Mouse (Mus musculus) midbrain, embryonic 10.5 days (tissue): ENCODE results near the gene Mrps31. TPM values are rescaled to one million over a fixed set of nuclear protein-coding genes. Genes with fewer than 3 reads are reported as not detected.

Experiments used
- DNase-seq: peaks from one replicate; pipeline ENCODE4 v3.0.0-alpha.2; 2017; ENCODE audit warnings: low spot score
- H3K27ac ChIP-seq: fragments of 300-500 bp; sonication (generic); replicated peaks from 2 replicates; pipeline ENCODE4 v1.5.1; 2016; ENCODE audit warnings: mild to moderate bottlenecking
- H3K27me3 ChIP-seq: fragments of 300-500 bp; sonication (generic); 2 replicates; pipeline ENCODE4 v1.6.1; 2016; ENCODE audit warnings: low read depth, mild to moderate bottlenecking; ENCODE audit not compliant: poor library complexity, severe bottlenecking
- H3K36me3 ChIP-seq: fragments of 300-500 bp; sonication (generic); 2 replicates; pipeline ENCODE4 v1.6.1; 2016; ENCODE audit warnings: mild to moderate bottlenecking, moderate library complexity
- H3K4me1 ChIP-seq: fragments of 300-500 bp; sonication (generic); 2 replicates; pipeline ENCODE4 v1.6.1; 2016
- H3K4me3 ChIP-seq: fragments of 300-500 bp; sonication (generic); 2 replicates; pipeline ENCODE4 v1.5.1; 2016; ENCODE audit warnings: mild to moderate bottlenecking, moderate library complexity
- H3K9me3 ChIP-seq: fragments of 300-500 bp; sonication (generic); replicated peaks from 2 replicates; pipeline ENCODE4 v1.6.1; 2016; ENCODE audit warnings: mild to moderate bottlenecking
- WGBS: fragments of 180-500 bp; shearing (Covaris S2); methylation state at CpG from one replicate; pipeline ENCODE4 v1.1.7; 2016; 5-methylcytosine and 5-hydroxymethylcytosine counted together
- polyA plus RNA-seq: library from polyadenylated mRNA; unstranded; fragments of >200 nt; fragmentation: Nextera tagmentation; extraction: Ambion mirVana; gene quantifications from 2 replicates; pipeline ENCODE4 v1.2.1, GENCODE M21; 2016

Gene Mrps31
- 40.3 and 44.5 TPM in 2 replicates for polyA plus RNA-seq

GRCm38 (mm10) chr8:22411282-22411702 lies at the start of gene Mrps31:
TSS of gene Mrps31 (plus strand) at chr8:22411361.
- Histone ChIP-seq H3K4me1 (peaks cover 15% of the 10 kb centered on the region), H3K27ac (peak within 1 kb of the TSS; percentile 91), H3K36me3 (peaks cover 17% of the 10 kb centered on the region), H3K4me3 (peak within 1 kb of the TSS; percentile 94), H3K9me3 (no peaks in the 10 kb centered on the region), H3K27me3 (no peaks in the 10 kb centered on the region)
- DNase-seq, result peak; percentile 79
- WGBS, result 0% methylated on average over 25 of the region's 25 CpGs

DNA sequence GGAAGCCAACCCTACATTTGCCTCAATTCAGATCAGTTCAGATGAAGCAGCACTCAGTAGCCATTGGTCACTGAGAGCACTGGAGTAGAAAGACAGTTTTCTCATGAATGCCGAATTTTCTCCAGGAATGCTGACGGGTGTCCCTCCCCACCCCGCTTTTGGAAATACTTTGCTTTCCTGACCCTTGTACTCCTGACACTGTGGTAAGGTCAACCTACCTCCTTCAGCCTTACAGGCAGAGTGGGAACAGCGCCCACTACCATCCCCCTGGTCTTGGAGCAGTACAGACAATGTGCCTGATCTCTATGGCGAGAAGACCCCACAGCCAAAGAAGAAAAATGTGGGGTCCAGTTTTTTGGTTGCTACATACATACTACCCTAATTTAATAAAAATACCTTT lies 34.9 kb upstream of the Mrps31 start:
- Histone ChIP-seq H3K4me3 (no peak overlapping the region), H3K27ac (no peak overlapping the region), H3K27me3 (no peaks in the 10 kb centered on the region), H3K4me1 (no peaks in the 10 kb centered on the region), H3K36me3 (peaks cover 10% of the 10 kb centered on the region), H3K9me3 (no peaks in the 10 kb centered on the region)
- 91% methylated on average over 5 of the region's 5 CpGs for WGBS
- no peak for DNase-seq

- 47% methylated on average over 5 of the region's 5 CpGs for WGBS
These were observed 34.3 kb upstream of the Mrps31 start for GRCm38 (mm10) chr8:22376903-22377302.

GRCm38 (mm10) chr8:22380934-22381333 lies 30.2 kb upstream of the Mrps31 start:
- H3K27me3 ChIP-seq, result no peaks in the 10 kb centered on the region
- peaks cover 44% of the 10 kb centered on the region for H3K36me3 ChIP-seq
- H3K4me1 ChIP-seq, result no peaks in the 10 kb centered on the region
- WGBS, result 94% methylated on average over 11 of the region's 11 CpGs
- DNase-seq, result no peak
- H3K4me3 ChIP-seq, result no peak overlapping the region
- H3K9me3 ChIP-seq, result no peaks in the 10 kb centered on the region
- no peak overlapping the region for H3K27ac ChIP-seq

More at GRCm38 (mm10) chr8:22376903-22377302, 34.3 kb upstream of the Mrps31 start:
- Histone ChIP-seq H3K27me3 (no peaks in the 10 kb centered on the region), H3K4me3 (no peak overlapping the region), H3K27ac (no peak overlapping the region), H3K4me1 (no peaks in the 10 kb centered on the region), H3K9me3 (no peaks in the 10 kb centered on the region), H3K36me3 (peaks cover 16% of the 10 kb centered on the region)
- peak; percentile 53 for DNase-seq

DNA sequence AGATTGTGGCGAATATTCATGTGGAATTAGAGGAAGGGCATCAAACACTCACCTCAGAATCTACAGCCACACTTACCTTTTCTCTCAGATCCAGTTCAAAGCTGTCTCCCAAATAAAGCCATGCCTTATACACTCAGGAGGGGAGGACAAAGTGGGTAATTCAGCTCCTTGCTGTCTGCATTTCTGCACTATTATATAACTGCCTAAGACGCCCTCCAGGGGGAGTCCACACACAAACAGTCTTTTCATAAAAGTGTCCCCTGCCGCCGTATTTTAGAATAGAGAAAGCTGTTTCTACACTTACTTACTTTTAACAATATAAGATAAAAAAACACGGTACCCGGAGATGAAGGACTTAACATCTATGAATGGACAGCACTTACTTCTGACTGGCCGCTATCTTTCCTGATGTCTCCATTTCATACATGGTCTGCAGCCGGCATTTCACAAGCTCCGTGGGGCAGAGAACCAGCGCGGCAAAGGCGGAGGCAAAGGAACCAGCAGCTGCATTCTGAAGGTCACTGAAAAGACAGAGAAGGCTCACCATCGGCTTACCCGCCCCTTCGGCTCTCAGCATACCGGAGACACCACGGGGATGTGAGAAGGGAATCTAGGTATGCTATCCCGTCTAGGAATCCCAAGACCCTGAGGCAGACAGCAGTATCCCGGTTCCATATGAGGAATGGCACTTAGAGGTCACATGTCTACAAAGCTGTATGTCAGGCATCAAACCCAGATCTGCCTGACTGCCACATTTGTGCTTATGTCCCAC lies 28.2 kb upstream of the Mrps31 start:
- H3K27ac ChIP-seq, result no peak overlapping the region
- no peaks in the 10 kb centered on the region for H3K27me3 ChIP-seq
- no peak for DNase-seq
- H3K4me1 ChIP-seq, result no peaks in the 10 kb centered on the region
- H3K4me3 ChIP-seq, result no peak overlapping the region
- H3K9me3 ChIP-seq, result no peaks in the 10 kb centered on the region
- 92% methylated on average over 19 of the region's 19 CpGs for WGBS
- H3K36me3 ChIP-seq, result peaks cover 59% of the 10 kb centered on the region

DNA sequence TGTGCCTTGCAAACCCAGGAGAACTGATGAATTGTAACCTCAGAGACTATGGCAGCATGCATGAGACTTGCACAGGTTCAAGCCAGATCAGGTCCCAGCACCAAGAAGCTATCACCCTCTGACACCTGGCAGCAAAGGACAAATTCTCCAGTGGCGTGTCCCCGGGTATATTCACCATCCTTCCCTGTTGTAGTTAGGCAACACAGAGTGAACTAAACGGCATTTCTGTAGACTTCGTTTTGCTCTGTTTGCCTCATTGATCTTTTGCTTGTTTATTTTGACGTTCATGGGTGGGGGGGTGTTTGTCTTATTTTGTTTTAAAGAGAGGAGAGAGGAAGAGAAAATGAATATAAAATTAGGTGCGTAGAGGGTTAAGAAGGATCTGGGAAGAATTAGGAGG lies 26.0 kb upstream of the Mrps31 start:
- Histone ChIP-seq H3K27ac (no peak overlapping the region), H3K27me3 (no peaks in the 10 kb centered on the region), H3K4me1 (no peaks in the 10 kb centered on the region), H3K36me3 (peaks cover 80% of the 10 kb centered on the region), H3K4me3 (no peak overlapping the region), H3K9me3 (no peaks in the 10 kb centered on the region)
- no peak for DNase-seq
- 94% methylated on average over 6 of the region's 6 CpGs for WGBS

DNA sequence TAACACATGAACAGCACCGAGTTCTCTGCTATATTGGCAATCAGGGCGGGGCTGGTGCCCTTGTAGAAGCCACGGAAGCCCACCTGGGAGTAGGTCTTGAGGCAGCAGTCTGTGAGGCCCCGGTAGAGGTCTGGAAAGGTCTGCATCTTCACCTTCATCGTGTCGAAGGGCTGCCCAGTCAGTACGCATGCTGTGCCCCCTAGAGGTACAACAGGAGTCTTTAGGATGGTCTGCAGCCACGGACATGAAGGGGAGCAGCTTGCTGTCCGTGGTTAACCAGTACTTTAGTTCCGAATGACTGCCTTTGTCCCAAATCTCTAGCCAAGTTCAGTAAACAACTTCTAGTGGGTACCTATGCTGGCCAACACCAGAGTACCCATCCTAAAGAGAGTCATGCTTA lies 21.3 kb upstream of the Mrps31 start:
- WGBS, result 87% methylated on average over 10 of the region's 10 CpGs
- no peaks in the 10 kb centered on the region for H3K4me1 ChIP-seq
- H3K27me3 ChIP-seq, result no peaks in the 10 kb centered on the region
- H3K9me3 ChIP-seq, result no peaks in the 10 kb centered on the region
- peaks cover 56% of the 10 kb centered on the region for H3K36me3 ChIP-seq
- no peak overlapping the region for H3K27ac ChIP-seq
- H3K4me3 ChIP-seq, result no peak overlapping the region
- no peak for DNase-seq

- H3K4me1 ChIP-seq, result no peaks in the 10 kb centered on the region
- no peaks in the 10 kb centered on the region for H3K27me3 ChIP-seq
- WGBS, result 92% methylated on average over 8 of the region's 8 CpGs
- no peak overlapping the region for H3K27ac ChIP-seq
- H3K9me3 ChIP-seq, result no peaks in the 10 kb centered on the region
- no peak overlapping the region for H3K4me3 ChIP-seq
- H3K36me3 ChIP-seq, result peaks cover 52% of the 10 kb centered on the region
- DNase-seq, result no peak
These were observed 20.2 kb upstream of the Mrps31 start for GRCm38 (mm10) chr8:22390766-22391463.

- WGBS, result 89% methylated on average over 4 of the region's 4 CpGs
- Histone ChIP-seq H3K27ac (no peak overlapping the region), H3K27me3 (no peaks in the 10 kb centered on the region; the same call in 1 of the 2 replicates), H3K4me1 (peaks cover 11% of the 10 kb centered on the region), H3K36me3 (peaks cover 22% of the 10 kb centered on the region), H3K9me3 (no peaks in the 10 kb centered on the region), H3K4me3 (no peak overlapping the region)
- no peak for DNase-seq
These were observed 16.7 kb upstream of the Mrps31 start for GRCm38 (mm10) chr8:22394471-22394870.

- Histone ChIP-seq H3K27me3 (no peaks in the 10 kb centered on the region; the same call in 1 of the 2 replicates), H3K4me3 (no peak overlapping the region), H3K27ac (no peak overlapping the region), H3K9me3 (no peaks in the 10 kb centered on the region), H3K36me3 (peaks cover 15% of the 10 kb centered on the region; the same call in 1 of the 2 replicates), H3K4me1 (peaks cover 11% of the 10 kb centered on the region)
- no peak for DNase-seq
- 93% methylated on average over 8 of the region's 8 CpGs for WGBS
These were observed 15.9 kb upstream of the Mrps31 start for GRCm38 (mm10) chr8:22395256-22395655.

DNA sequence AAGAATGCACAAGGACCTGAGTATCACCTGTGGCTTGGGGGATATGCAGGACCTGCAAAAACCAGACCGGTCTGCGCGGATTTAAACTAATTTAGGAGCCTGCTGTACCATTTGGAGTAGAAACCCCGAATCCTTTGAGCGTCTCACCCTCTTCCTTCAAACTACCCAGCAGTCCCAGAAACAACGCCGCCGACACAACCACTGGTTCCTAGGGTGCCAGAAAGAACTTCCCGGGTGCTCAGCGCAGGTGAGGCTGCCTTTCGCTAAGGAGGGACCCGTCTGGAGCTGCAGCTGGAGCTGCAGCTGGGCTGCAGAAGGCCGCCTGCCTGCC lies 13.4 kb upstream of the Mrps31 start:
- peak overlapping the region; percentile 88 for H3K27ac ChIP-seq
- under 1% methylated on average over 13 of the region's 13 CpGs for WGBS
- peaks cover 11% of the 10 kb centered on the region for H3K4me1 ChIP-seq
- H3K9me3 ChIP-seq, result no peaks in the 10 kb centered on the region
- no peak for DNase-seq
- H3K27me3 ChIP-seq, result no peaks in the 10 kb centered on the region; the same call in 1 of the 2 replicates
- H3K36me3 ChIP-seq, result 0 out of 2 replicates have a peak, but pooled peaks cover 6% of the 10 kb centered on the region
- peak overlapping the region; percentile 70 for H3K4me3 ChIP-seq

DNA sequence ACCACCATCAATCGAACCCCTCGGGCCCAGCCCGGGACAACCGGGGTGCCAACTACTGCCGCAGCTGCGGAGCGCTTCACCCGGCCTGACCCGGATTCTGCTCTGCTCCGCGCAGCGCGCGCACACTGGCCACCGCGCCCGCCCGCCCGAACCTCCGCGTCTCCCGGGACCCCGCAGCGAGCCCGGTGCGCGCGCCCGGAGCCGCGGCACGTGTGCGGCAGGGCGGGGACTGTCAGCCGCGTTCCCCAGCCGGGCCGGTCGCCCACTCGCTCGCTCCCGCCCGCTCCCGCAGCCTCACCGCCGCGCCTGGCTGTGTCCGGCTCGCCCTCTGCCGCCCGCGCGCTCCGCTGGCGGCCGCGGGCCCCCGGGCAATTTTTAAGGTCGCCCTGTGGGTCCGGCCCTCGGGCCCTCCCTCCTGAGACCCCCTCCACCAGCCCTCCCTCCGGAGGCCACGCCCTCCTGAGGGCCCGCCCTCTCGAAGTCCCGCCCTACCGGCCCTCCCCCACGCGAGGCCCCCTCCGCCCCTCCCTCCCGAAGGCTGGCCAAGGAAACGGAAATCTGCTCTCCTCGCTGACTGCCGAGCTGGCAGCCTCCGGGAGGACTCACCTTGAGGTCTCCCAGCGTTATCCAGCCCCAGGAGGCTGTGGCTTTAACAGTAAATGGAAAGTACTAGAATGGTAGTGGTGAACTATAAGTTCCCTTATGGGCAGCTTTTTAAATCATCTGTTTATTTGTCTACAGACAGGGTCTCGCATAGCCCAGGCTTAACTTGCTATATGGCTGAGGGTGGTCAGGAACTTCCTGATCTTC lies 12.8 kb upstream of the Mrps31 start, which contains the start of gene Slc25a15:
Gene Slc25a15, minus strand, starts transcription at position 456 of the 810 bp plus-strand sequence.
- peak within 1 kb of the TSS; percentile 70 for H3K4me3 ChIP-seq
- no peaks in the 10 kb centered on the region for H3K9me3 ChIP-seq
- H3K27ac ChIP-seq, result peak within 1 kb of the TSS; percentile 88
- H3K36me3 ChIP-seq, result 0 out of 2 replicates have a peak, but pooled peaks cover 6% of the 10 kb centered on the region
- under 1% methylated on average over 77 of the region's 77 CpGs for WGBS
- DNase-seq, result peak; percentile 94
- no peaks in the 10 kb centered on the region; the same call in 1 of the 2 replicates for H3K27me3 ChIP-seq
- H3K4me1 ChIP-seq, result peaks cover 11% of the 10 kb centered on the region
